Mouse (Mus musculus) E14TG2a.4 (cell line): ENCODE data around the gene Plin4.

Experiments
- CTCF ChIP-seq: conservative IDR thresholded peaks from 2 replicates; pipeline ENCODE4 v1.5.1; 2014; ENCODE audit warnings: low read length
- NANOG ChIP-seq: IDR thresholded peaks from 2 replicates; pipeline ENCODE4 v1.6.1; 2014; ENCODE audit warnings: borderline replicate concordance, low read length, mixed read lengths
- POU5F1 ChIP-seq: IDR thresholded peaks from 2 replicates; pipeline ENCODE4 v1.6.1; 2014; ENCODE audit warnings: low read length, borderline replicate concordance

DNA sequence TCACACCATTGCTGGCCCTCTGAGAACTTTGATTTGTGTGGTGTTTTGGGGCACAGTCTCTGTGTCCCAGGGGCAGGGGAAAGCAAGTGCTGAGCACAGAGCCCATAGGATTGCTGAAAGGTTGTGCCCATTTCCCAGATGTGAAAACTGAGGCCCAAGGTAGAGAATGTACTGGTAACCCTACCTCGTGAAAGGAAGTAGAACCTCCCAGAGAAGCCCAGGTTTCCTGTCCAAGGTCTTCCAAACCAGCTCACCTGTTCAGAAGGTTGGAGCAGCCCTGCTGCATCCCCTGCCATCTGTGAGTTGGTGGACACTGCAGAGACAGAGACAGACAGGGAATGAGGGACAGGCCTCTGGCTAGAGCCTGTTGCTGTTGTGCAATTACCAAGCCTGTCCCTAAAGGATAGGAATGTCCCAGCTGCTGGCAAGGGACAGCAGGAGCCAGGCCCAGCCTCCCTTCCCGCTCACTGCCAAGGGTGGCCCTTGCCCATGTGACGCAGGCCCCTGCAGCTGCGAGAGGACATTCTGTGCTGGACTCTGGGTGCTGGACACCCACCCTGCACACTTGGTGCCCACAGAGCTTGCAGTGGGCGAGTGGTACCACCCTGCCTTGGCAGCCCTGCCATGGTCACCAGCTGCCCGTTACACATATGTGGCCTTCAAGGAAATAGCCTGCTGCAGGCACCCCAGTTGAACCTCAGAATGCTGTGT is 1.1 kb downstream of the Plin4 start:
- no peak for TF ChIP-seq POU5F1
- no peak for TF ChIP-seq CTCF
- TF ChIP-seq NANOG: no peak
